Mouse (Mus musculus) olfactory bulb, adult 2 months (tissue): Measurements from ENCODE around the gene Foxl2. TPM values are rescaled to one million over a fixed set of nuclear protein-coding genes. Genes with fewer than 3 reads are reported as not detected.

Source experiments
- H3K27ac ChIP-seq: fragments of 200-500 bp; 2 replicates; pipeline ENCODE4 v1.5.1; 2012; ENCODE audit warnings: low read depth, low read length; ENCODE audit not compliant: insufficient read depth
- H3K4me1 ChIP-seq: fragments of 200-500 bp; 2 replicates; pipeline ENCODE4 v1.6.1; 2012; ENCODE audit warnings: low read length; ENCODE audit not compliant: control insufficient read depth, insufficient read depth
- H3K4me3 ChIP-seq: fragments of 200-500 bp; 2 replicates; pipeline ENCODE4 v1.5.1; 2012; ENCODE audit warnings: mild to moderate bottlenecking, low read depth, low read length, moderate library complexity; ENCODE audit not compliant: insufficient read depth
- CTCF ChIP-seq: fragments of 200-500 bp; IDR thresholded peaks from 2 replicates; pipeline ENCODE4 v1.5.1; 2012; ENCODE audit warnings: low read depth, mild to moderate bottlenecking, low read length, moderate library complexity; ENCODE audit not compliant: insufficient read depth
- POLR2A ChIP-seq: fragments of 200-500 bp; IDR thresholded peaks from 2 replicates; pipeline ENCODE4 v1.6.1; 2012; ENCODE audit warnings: mild to moderate bottlenecking, low read depth, low read length, moderate library complexity; ENCODE audit not compliant: insufficient read depth
- WGBS: fragments of 180-500 bp; shearing (Covaris S2); methylation state at CpG from one replicate; pipeline ENCODE4 v1.1.7; 2018; 5-methylcytosine and 5-hydroxymethylcytosine counted together
- polyA plus RNA-seq: library from polyadenylated mRNA; stranded (reverse); fragments of >200 nt; gene quantifications from 2 replicates; pipeline ENCODE4 v1.2.4, GENCODE M21; 2012; ENCODE audit warnings: low replicate concordance; ENCODE audit not compliant: missing spikeins, insufficient read depth, insufficient read length

Gene Foxl2
- polyA plus RNA-seq, 1 experiment, result not detected

GRCm38 (mm10) chr9:98976520-98976919 is 21.4 kb downstream of the Foxl2 start:
- H3K4me3 ChIP-seq, result no peak overlapping the region
- TF ChIP-seq CTCF (no peak), POLR2A (no peak)

DNA sequence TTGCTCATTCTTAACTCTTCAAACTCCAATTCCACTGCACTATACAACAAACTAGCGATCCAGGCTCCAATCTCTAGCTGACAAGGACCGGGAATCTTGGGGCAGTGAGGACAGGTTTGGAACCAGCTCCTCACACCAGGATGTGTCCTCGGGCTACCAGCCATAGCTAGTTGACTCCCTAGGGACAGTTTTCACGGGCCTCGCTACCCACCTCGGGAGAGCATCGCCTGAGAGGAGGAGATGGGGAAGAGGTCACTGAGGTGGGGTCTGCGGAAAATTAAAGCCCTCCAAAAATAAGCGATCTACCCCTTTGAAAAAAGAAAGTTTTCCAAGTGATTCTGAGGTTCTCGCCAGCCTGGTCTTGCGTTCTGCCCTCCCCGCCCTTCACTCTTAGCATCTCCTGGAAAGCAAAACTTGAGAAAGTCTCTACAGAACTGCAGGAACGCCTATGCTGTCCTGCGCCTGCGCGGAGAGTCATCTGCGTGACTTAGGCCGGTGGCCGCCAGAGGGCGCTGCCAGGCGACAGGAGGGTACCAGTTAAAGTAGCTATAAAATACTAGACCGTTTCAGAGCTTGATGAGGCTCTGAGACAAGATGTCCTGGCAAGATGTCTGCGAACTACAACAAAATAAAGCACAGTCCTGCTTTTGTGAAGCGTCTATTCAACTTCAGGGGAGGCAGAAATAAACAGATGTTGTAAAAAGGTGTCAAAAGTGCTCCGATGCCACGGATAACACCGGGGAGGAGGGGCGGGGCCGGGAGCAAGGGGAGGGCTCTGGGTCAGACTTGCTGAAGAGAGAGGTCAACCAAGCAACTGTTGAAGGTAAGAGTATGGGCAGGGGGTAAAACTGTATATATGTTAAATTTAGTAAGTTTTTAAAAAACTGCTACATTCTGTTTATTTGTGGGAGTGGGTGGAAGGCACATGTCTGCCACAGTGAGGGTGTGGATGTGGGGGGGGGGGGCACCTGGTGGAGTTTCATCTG is 24.6 kb downstream of the Foxl2 start:
- TF ChIP-seq CTCF (peak; percentile 89), POLR2A (no peak)
- 3% methylated on average over 29 of the region's 29 CpGs for WGBS
- H3K4me3 ChIP-seq, result no peak overlapping the region
- H3K27ac ChIP-seq, result no peak overlapping the region
- H3K4me1 ChIP-seq, result no peaks in the 10 kb centered on the region

More at GRCm38 (mm10) chr9:98976520-98976919, 21.4 kb downstream of the Foxl2 start:
- 46% methylated on average over 5 of the region's 5 CpGs for WGBS
- Histone ChIP-seq H3K27ac (no peak overlapping the region), H3K4me1 (peaks cover 6% of the 10 kb centered on the region)

DNA sequence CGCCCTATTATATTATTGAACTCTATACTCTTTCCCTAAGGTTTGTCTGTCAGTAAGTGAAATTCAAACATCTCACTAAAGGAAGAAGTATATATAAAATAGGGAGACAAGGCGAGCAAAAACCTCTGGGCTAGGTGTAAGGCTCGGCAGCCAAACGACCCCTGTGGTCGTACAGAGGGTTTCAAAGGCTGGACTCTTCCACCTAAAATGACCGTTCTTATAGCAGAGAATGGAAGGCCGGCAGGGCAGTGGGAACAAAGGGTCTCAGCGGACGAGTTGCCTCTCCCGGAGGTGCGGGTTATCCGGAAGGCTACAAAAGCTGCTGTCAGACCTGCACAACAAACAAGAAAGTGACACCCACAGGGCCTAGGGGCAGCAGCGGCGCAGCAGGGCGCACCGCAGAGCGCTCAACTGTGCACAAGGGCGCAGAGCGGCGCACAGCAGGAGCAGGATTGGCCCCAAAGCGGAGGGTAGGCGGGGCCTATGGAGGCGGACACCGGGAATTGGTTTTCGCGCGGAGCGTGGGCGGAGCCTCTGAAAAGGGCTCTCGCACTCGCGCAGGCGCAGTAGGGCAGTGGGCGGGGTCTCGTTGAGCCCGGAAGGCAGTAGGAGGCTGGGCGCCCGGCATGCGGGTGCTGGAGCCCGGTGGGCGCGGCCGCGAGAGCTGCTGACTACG is 30.9 kb downstream of the Foxl2 start, which contains the start of gene Faim:
Gene Faim (plus strand): TSS at position 574 of the 676 bp plus-strand sequence.
- Histone ChIP-seq H3K4me1 (no peaks in the 10 kb centered on the region), H3K4me3 (peak within 1 kb of the TSS; percentile 80), H3K27ac (0 out of 2 replicates have a peak within 1 kb of the TSS, but pooled peaks have one; percentile 7)
- 1% methylated on average over 45 of the region's 45 CpGs for WGBS
- TF ChIP-seq CTCF (no peak), POLR2A (peak; percentile 61; the same call in 1 of the 2 replicates)

DNA sequence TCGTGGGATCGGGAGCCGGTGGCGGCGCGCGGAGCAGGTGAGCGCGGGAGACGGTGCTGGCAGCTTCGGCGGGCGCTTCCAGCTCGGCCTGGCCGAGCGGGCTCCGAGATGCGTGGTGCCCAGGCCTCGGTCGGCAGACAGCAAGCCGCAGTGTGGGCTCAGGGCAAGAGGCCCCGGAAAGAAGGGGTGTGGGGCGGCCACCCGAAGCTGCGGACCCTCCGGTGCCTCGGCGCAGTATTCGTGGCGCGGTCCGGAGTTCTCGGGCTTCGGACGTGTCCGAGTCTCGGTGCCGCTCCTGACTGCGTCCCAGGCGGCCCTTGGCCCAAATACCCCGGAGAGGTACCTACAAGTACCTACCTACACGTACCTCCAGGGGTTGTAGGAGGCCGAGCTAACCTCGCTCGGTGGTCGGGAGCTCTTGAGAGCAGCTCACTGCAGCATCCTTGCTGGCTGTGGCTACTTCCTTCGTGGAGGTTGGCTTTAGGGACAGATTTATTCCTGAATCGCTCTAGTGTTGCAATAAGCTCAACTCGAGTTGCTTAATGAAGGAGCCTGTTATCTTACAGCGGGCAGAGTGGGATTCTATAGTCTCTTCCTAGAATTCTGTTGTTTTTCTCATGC is 31.5 kb downstream of the Foxl2 start:
- Histone ChIP-seq H3K4me1 (no peaks in the 10 kb centered on the region), H3K4me3 (peak overlapping the region; percentile 80), H3K27ac (no peak overlapping the region)
- WGBS, result under 1% methylated on average over 45 of the region's 50 CpGs
- TF ChIP-seq CTCF, result no peak
- no peak for TF ChIP-seq POLR2A

GRCm38 (mm10) chr9:98987131-98987530 is 32.0 kb downstream of the Foxl2 start:
- Histone ChIP-seq H3K4me1 (no peaks in the 10 kb centered on the region), H3K4me3 (no peak overlapping the region), H3K27ac (no peak overlapping the region)
- 33% methylated on average over 9 of the region's 9 CpGs for WGBS
- no peak for TF ChIP-seq CTCF
- no peak for TF ChIP-seq POLR2A

DNA sequence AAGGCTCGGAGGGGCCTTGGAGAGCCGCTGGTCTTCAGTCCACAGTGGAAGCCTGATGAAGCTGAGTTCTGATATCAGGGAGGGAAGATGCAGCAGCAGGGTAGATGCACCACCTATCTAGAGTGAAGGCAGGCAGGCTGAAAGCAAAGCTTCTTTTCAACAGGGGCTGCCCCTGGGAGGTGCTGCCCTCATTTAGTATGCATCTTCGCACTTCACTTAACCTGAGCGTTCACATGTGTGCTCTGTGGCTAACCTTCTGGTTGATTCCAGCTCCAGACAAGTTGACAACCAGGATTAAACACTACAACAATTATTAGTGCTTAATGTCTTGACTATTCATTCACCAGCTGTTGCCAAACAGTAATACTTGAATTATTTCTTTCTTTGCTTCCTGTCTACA is 39.0 kb downstream of the Foxl2 start:
- no peak overlapping the region for H3K4me3 ChIP-seq
- TF ChIP-seq POLR2A (no peak), CTCF (no peak)
- H3K4me1 ChIP-seq, result peaks cover 2% of the 10 kb centered on the region; the same call in 1 of the 2 replicates
- WGBS, result 86% methylated on average over 4 of the region's 4 CpGs
- H3K27ac ChIP-seq, result no peak overlapping the region

GRCm38 (mm10) chr9:98999881-99000339 is 44.8 kb downstream of the Foxl2 start:
- no peaks in the 10 kb centered on the region for H3K4me1 ChIP-seq
- no peak overlapping the region for H3K4me3 ChIP-seq
- no peak overlapping the region for H3K27ac ChIP-seq
- TF ChIP-seq CTCF, result no peak
- TF ChIP-seq POLR2A, result no peak
- WGBS, result 68% methylated on average over 9 of the region's 9 CpGs

GRCm38 (mm10) chr9:99001326-99001725 is 46.2 kb downstream of the Foxl2 start:
- WGBS, result 91% methylated on average over 6 of the region's 6 CpGs
- H3K4me1 ChIP-seq, result no peaks in the 10 kb centered on the region
- H3K4me3 ChIP-seq, result no peak overlapping the region
- no peak overlapping the region for H3K27ac ChIP-seq
- TF ChIP-seq CTCF (no peak), POLR2A (no peak)

Other genes starting within 250 kb of the Foxl2 start
- gene Prr23a1, start 112.8 kb upstream of the Foxl2 start, polyA plus RNA-seq, result not detected in 2 replicates
- gene Prr23a2, start 98.8 kb upstream of the Foxl2 start, polyA plus RNA-seq, result not detected in 2 replicates
- not detected in 2 replicates for gene Prr23a3, start 90.5 kb upstream of the Foxl2 start, polyA plus RNA-seq
- not detected in 2 replicates for gene 7420426K07Rik, start 52.2 kb upstream of the Foxl2 start, polyA plus RNA-seq
- not detected in 2 replicates for gene Faim, start 31.1 kb downstream of the Foxl2 start, polyA plus RNA-seq
- not detected in 2 replicates for gene Gm1123, start 80.4 kb downstream of the Foxl2 start, polyA plus RNA-seq
- not detected in 2 replicates for gene Pik3cb, start 185.3 kb downstream of the Foxl2 start, polyA plus RNA-seq